Mouse (Mus musculus): ENCODE data around the gene Cdk4.

The Cdk4 gene

GRCm38 (mm10) chr10:127076082-127076481 is 12.7 kb downstream of the Cdk4 start:
- no peak for DNase-seq

GRCm38 (mm10) chr10:127077515-127077914 is 14.2 kb downstream of the Cdk4 start:
- no peak for DNase-seq

GRCm38 (mm10) chr10:127078001-127078676 is 14.8 kb downstream of the Cdk4 start:
- DNase-seq = peak; percentile 68

- peak; percentile 79 for DNase-seq
These were observed 15.6 kb downstream of the Cdk4 start for GRCm38 (mm10) chr10:127078677-127079575.

- DNase-seq = peak; percentile 82
These were observed 16.5 kb downstream of the Cdk4 start for GRCm38 (mm10) chr10:127079665-127080391.

- peak; percentile 80 for DNase-seq
These were observed 17.8 kb downstream of the Cdk4 start for GRCm38 (mm10) chr10:127080901-127081780.

- DNase-seq = no peak
These were observed 18.8 kb downstream of the Cdk4 start for GRCm38 (mm10) chr10:127081996-127082620.

GRCm38 (mm10) chr10:127083292-127083914 is 20.1 kb downstream of the Cdk4 start:
- peak; percentile 65 for DNase-seq

GRCm38 (mm10) chr10:127083915-127084306 is 20.6 kb downstream of the Cdk4 start:
- no peak for DNase-seq

- DNase-seq = no peak
These were observed 21.7 kb downstream of the Cdk4 start for GRCm38 (mm10) chr10:127085052-127085451.

GRCm38 (mm10) chr10:127085633-127086032 is 22.3 kb downstream of the Cdk4 start:
- DNase-seq = no peak

- peak; percentile 55 for DNase-seq
These were observed 27.5 kb downstream of the Cdk4 start for GRCm38 (mm10) chr10:127090560-127091411.

GRCm38 (mm10) chr10:127091507-127092396 is 28.4 kb downstream of the Cdk4 start:
- DNase-seq = peak; percentile 54

- DNase-seq = no peak
These were observed 29.4 kb downstream of the Cdk4 start for GRCm38 (mm10) chr10:127092742-127093141.

- peak; percentile 63 for DNase-seq
These were observed 31.1 kb downstream of the Cdk4 start for GRCm38 (mm10) chr10:127094382-127094802.

- DNase-seq = no peak
These were observed 35.2 kb downstream of the Cdk4 start for GRCm38 (mm10) chr10:127098514-127098913.

GRCm38 (mm10) chr10:127099191-127099590 is 35.9 kb downstream of the Cdk4 start:
- no peak for DNase-seq

GRCm38 (mm10) chr10:127099868-127100267 is 36.5 kb downstream of the Cdk4 start:
- no peak for DNase-seq

GRCm38 (mm10) chr10:127100414-127100813 is 37.1 kb downstream of the Cdk4 start:
- no peak for DNase-seq
